Mouse (Mus musculus): ENCODE results near the gene Rprd1b. TPM values are rescaled to one million over a fixed set of nuclear protein-coding genes. Genes with fewer than 3 reads are reported as not detected.

Rprd1b gene
- polyA plus RNA-seq, 1 experiment: 11.4 TPM

DNA sequence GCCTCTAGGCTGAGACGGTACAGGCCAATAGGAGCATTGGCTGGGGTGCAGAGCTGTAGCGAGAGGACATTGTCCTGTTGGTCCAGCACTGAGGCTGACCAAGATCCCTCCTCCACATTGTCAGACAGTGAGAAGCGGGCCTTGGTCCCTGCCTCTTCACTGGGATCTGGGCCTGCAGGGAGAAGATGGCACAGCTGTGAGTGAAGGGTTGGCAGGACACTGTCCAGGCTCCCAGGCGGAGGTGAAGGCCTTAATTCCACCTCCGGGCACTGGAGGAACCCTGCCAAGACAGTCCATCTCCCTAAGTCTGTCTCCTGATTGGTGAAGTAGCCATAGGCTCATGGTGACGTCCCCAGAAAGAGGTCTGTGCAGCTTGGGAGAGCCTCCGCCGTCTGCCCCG is 110.5 kb downstream of the Rprd1b start:
- H3K36me3 ChIP-seq (ENCODE audit: control insufficient read depth, insufficient read depth): no peaks in the 10 kb centered on the region
- H3ac ChIP-seq (ENCODE audit: control insufficient read depth, insufficient read length, low read depth): no peak overlapping the region
- no peak overlapping the region for H3K4me3 ChIP-seq (ENCODE audit: insufficient read depth, poor library complexity, severe bottlenecking)
- TF ChIP-seq CTCF (IDR thresholded peaks at IDR 0.05; ENCODE audit: control insufficient read depth, insufficient read depth, insufficient read length) (no peak), MYOD1 (IDR thresholded peaks at IDR 0.05; ENCODE audit: control insufficient read depth, insufficient read length, low read depth) (no peak), CEBPB (IDR thresholded peaks at IDR 0.05; ENCODE audit: low read depth) (no peak), MAX (IDR thresholded peaks at IDR 0.05) (no peak), MYOG (IDR thresholded peaks at IDR 0.05; ENCODE audit: control insufficient read depth, extremely low read depth, insufficient read length) (no peak), USF1 (IDR thresholded peaks at IDR 0.05; ENCODE audit: low read depth) (no peak), FOSL1 (IDR thresholded peaks at IDR 0.05; ENCODE audit: insufficient read depth, low read length, poor library complexity, severe bottlenecking) (no peak)
- H3K79me2 ChIP-seq (ENCODE audit: control insufficient read depth, insufficient read depth): no peaks in the 10 kb centered on the region
- no peaks in the 10 kb centered on the region for H3K79me3 ChIP-seq (ENCODE audit: low read depth)
- H3K27me3 ChIP-seq (ENCODE audit: control insufficient read depth, insufficient read depth, insufficient read length): no peaks in the 10 kb centered on the region

DNA sequence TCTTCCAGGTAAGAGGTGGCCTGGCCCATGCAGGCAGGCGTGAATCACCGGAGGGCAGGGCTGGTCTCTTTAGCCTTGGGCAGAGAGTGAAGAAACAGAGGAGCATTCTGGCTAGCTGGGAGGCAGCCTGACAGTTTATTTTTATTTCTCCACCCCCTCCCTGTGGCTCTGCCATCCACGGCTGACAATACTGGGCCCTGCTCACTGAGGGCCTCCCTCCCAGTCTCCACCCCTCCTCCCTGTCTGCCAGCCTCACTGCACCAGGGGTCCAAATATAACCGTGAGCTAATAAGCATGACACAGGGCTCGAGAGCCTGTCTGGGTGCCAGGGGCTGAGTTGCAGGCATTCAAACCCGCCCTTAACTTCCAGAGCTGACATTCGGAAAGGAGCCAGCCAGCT is 111.3 kb downstream of the Rprd1b start:
- no peaks in the 10 kb centered on the region for H3K79me3 ChIP-seq (ENCODE audit: low read depth)
- no peaks in the 10 kb centered on the region for H3K27me3 ChIP-seq (ENCODE audit: control insufficient read depth, insufficient read depth, insufficient read length)
- no peaks in the 10 kb centered on the region for H3K36me3 ChIP-seq (ENCODE audit: control insufficient read depth, insufficient read depth)
- H3K79me2 ChIP-seq (ENCODE audit: control insufficient read depth, insufficient read depth): no peaks in the 10 kb centered on the region
- no peak overlapping the region for H3K4me3 ChIP-seq (ENCODE audit: insufficient read depth, poor library complexity, severe bottlenecking)
- no peak for TF ChIP-seq CEBPB (IDR thresholded peaks at IDR 0.05; ENCODE audit: low read depth)
- no peak for TF ChIP-seq MYOD1 (IDR thresholded peaks at IDR 0.05; ENCODE audit: control insufficient read depth, insufficient read length, low read depth)
- TF ChIP-seq MYOG (IDR thresholded peaks at IDR 0.05; ENCODE audit: control insufficient read depth, extremely low read depth, insufficient read length): no peak
- TF ChIP-seq USF1 (IDR thresholded peaks at IDR 0.05; ENCODE audit: low read depth): no peak
- no peak for TF ChIP-seq FOSL1 (IDR thresholded peaks at IDR 0.05; ENCODE audit: insufficient read depth, low read length, poor library complexity, severe bottlenecking)
- TF ChIP-seq CTCF (IDR thresholded peaks at IDR 0.05; ENCODE audit: control insufficient read depth, insufficient read depth, insufficient read length): no peak
- TF ChIP-seq MAX (IDR thresholded peaks at IDR 0.05): no peak
- H3ac ChIP-seq (ENCODE audit: control insufficient read depth, insufficient read length, low read depth): no peak overlapping the region

DNA sequence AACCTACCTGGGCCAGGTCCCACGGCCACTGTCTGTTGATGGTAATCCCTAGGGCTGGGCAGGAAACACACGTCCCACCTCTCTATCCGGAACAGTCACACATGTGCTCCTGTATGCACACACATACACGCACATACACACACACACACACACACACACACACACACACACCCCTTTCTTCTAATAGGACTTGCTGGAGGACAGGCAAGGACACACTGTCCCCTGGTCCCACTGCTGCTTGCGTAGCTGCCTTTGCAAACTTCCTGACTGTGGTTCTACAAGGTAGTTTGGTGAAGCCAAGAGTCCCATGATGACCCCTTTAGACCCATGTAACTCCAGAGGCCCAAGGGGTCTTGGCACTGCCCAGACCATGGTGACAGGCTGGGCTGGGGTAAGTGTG is 112.4 kb downstream of the Rprd1b start:
- TF ChIP-seq CTCF (IDR thresholded peaks at IDR 0.05; ENCODE audit: control insufficient read depth, insufficient read depth, insufficient read length): no peak
- no peak for TF ChIP-seq CEBPB (IDR thresholded peaks at IDR 0.05; ENCODE audit: low read depth)
- no peak for TF ChIP-seq MYOD1 (IDR thresholded peaks at IDR 0.05; ENCODE audit: control insufficient read depth, insufficient read length, low read depth)
- TF ChIP-seq MAX (IDR thresholded peaks at IDR 0.05): no peak
- no peak for TF ChIP-seq FOSL1 (IDR thresholded peaks at IDR 0.05; ENCODE audit: insufficient read depth, low read length, poor library complexity, severe bottlenecking)
- TF ChIP-seq MYOG (IDR thresholded peaks at IDR 0.05; ENCODE audit: control insufficient read depth, extremely low read depth, insufficient read length): no peak
- TF ChIP-seq USF1 (IDR thresholded peaks at IDR 0.05; ENCODE audit: low read depth): no peak
- no peak overlapping the region for H3K4me3 ChIP-seq (ENCODE audit: insufficient read depth, poor library complexity, severe bottlenecking)
- no peaks in the 10 kb centered on the region for H3K79me2 ChIP-seq (ENCODE audit: control insufficient read depth, insufficient read depth)
- H3K79me3 ChIP-seq (ENCODE audit: low read depth): no peaks in the 10 kb centered on the region
- H3ac ChIP-seq (ENCODE audit: control insufficient read depth, insufficient read length, low read depth): no peak overlapping the region
- H3K36me3 ChIP-seq (ENCODE audit: control insufficient read depth, insufficient read depth): no peaks in the 10 kb centered on the region
- H3K27me3 ChIP-seq (ENCODE audit: control insufficient read depth, insufficient read depth, insufficient read length): no peaks in the 10 kb centered on the region

DNA sequence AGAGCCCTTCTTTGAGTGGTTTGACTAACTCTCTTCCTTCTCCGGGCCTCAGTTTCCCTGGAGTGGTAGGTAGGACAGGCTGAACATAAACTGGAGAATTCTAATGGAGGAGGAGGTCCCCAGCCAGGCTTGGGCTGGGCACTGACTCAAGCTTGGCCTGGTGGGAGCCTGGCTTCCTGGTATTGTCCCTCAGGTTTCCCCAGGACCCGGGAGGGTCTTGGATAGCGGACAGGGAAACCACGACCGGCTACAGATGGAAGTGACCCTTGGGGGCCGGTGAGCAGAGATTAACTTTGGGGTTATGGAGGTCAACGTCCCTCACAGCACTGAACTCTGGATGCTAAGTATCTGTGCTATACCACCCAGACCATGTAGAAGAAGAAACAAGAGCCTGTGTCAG is 113.0 kb downstream of the Rprd1b start:
- no peak overlapping the region for H3ac ChIP-seq (ENCODE audit: control insufficient read depth, insufficient read length, low read depth)
- H3K36me3 ChIP-seq (ENCODE audit: control insufficient read depth, insufficient read depth): no peaks in the 10 kb centered on the region
- H3K79me3 ChIP-seq (ENCODE audit: low read depth): no peaks in the 10 kb centered on the region
- H3K27me3 ChIP-seq (ENCODE audit: control insufficient read depth, insufficient read depth, insufficient read length): no peaks in the 10 kb centered on the region
- no peaks in the 10 kb centered on the region for H3K79me2 ChIP-seq (ENCODE audit: control insufficient read depth, insufficient read depth)
- TF ChIP-seq MAX (IDR thresholded peaks at IDR 0.05): no peak
- TF ChIP-seq CTCF (IDR thresholded peaks at IDR 0.05; ENCODE audit: control insufficient read depth, insufficient read depth, insufficient read length): no peak
- no peak for TF ChIP-seq USF1 (IDR thresholded peaks at IDR 0.05; ENCODE audit: low read depth)
- TF ChIP-seq MYOG (IDR thresholded peaks at IDR 0.05; ENCODE audit: control insufficient read depth, extremely low read depth, insufficient read length): no peak
- TF ChIP-seq MYOD1 (IDR thresholded peaks at IDR 0.05; ENCODE audit: control insufficient read depth, insufficient read length, low read depth): no peak
- no peak for TF ChIP-seq FOSL1 (IDR thresholded peaks at IDR 0.05; ENCODE audit: insufficient read depth, low read length, poor library complexity, severe bottlenecking)
- TF ChIP-seq CEBPB (IDR thresholded peaks at IDR 0.05; ENCODE audit: low read depth): no peak
- H3K4me3 ChIP-seq (ENCODE audit: insufficient read depth, poor library complexity, severe bottlenecking): no peak overlapping the region

DNA sequence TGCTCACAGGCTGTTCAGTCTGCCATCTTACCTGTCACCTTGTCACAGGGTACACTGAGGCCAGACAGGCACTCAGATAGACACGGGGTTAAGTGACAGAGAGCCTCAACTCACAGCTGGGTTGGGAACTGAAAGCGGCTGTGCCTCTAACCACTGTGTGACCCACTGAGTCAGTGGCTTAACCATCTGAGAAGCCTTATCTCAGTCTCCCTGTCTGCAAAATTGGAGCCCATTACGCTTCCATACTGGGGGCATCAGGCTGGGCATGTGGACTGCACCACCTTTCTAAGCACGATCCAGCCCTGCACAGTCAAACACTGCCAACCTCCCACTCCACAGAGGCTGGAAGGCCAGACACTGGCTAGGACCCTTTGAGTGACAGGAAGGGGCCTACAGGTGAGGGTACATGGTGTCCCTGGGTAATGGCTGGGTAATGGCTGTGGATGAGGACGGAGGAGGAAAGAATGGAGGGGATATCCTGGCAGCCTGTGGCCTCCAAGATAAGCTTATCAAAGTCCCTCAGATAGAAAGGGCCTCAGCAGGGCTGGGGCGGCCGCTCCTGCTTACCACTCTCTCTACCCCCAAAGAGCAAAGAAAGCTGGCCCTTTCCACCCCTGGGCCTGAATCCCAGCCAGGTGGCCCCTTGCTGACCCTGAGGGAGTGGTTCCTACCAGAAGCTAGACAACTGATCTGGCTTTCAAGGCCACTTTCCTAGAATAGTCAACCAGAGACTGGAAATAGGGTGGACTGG is 113.6 kb downstream of the Rprd1b start:
- H3K79me2 ChIP-seq (ENCODE audit: control insufficient read depth, insufficient read depth): no peaks in the 10 kb centered on the region
- H3K36me3 ChIP-seq (ENCODE audit: control insufficient read depth, insufficient read depth): no peaks in the 10 kb centered on the region
- no peaks in the 10 kb centered on the region for H3K27me3 ChIP-seq (ENCODE audit: control insufficient read depth, insufficient read depth, insufficient read length)
- H3K79me3 ChIP-seq (ENCODE audit: low read depth): no peaks in the 10 kb centered on the region
- no peak overlapping the region for H3ac ChIP-seq (ENCODE audit: control insufficient read depth, insufficient read length, low read depth)
- H3K4me3 ChIP-seq (ENCODE audit: insufficient read depth, poor library complexity, severe bottlenecking): no peak overlapping the region
- TF ChIP-seq USF1 (IDR thresholded peaks at IDR 0.05; ENCODE audit: low read depth) (no peak), FOSL1 (IDR thresholded peaks at IDR 0.05; ENCODE audit: insufficient read depth, low read length, poor library complexity, severe bottlenecking) (no peak), MYOD1 (IDR thresholded peaks at IDR 0.05; ENCODE audit: control insufficient read depth, insufficient read length, low read depth) (no peak), CEBPB (IDR thresholded peaks at IDR 0.05; ENCODE audit: low read depth) (no peak), CTCF (IDR thresholded peaks at IDR 0.05; ENCODE audit: control insufficient read depth, insufficient read depth, insufficient read length) (no peak), MAX (IDR thresholded peaks at IDR 0.05) (no peak), MYOG (IDR thresholded peaks at IDR 0.05; ENCODE audit: control insufficient read depth, extremely low read depth, insufficient read length) (no peak)

All from C2C12 (cell line).